Mouse (Mus musculus) ES-E14 (cell line): ENCODE results near the gene Klc2.

Experiments
- CHD2 ChIP-seq: IDR thresholded peaks from 2 replicates; pipeline ENCODE4 v1.6.1; 2014; ENCODE audit warnings: mild to moderate bottlenecking, low read depth, low read length, inconsistent platforms
- MAFK ChIP-seq: IDR thresholded peaks from 2 replicates; pipeline ENCODE4 v1.6.1; 2014; ENCODE audit warnings: mild to moderate bottlenecking, low read depth, low read length, inconsistent platforms; ENCODE audit not compliant: insufficient read depth
- ZC3H11A ChIP-seq: IDR thresholded peaks from 2 replicates; pipeline ENCODE4 v1.6.1; 2012; ENCODE audit warnings: low read depth, mild to moderate bottlenecking, inconsistent platforms, low read length, borderline replicate concordance
- ZNF384 ChIP-seq: IDR thresholded peaks from 2 replicates; pipeline ENCODE4 v1.6.1; 2012; ENCODE audit warnings: low read depth, low read length, inconsistent platforms

DNA sequence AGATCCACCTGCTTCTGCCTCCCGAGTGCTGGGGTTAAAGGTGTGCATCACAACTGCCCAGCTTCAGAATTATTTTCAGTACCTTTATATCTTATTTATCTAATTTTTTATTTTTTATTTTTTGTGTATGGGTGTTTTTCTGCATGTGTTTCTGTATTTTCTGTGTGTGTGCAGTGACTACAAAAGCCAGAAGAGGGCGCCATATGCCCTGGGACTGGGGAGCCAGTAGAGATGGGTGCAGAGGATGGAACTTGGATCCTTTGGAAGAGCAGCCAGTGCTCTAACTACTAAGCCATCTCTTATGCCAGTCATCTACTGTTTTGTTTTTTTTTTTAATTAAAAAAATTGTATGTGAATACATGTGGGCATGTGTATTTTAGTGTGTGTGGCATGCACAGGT is 46.0 kb upstream of the Klc2 start:
- TF ChIP-seq CHD2, result no peak
- no peak for TF ChIP-seq MAFK
- 0 out of 2 replicates have a peak, but pooled peaks have one; percentile 18 for TF ChIP-seq ZC3H11A
- no peak for TF ChIP-seq ZNF384
